Comparison of ENCODE assay signal across 8 mouse cellular contexts in the genomic region with DNA sequence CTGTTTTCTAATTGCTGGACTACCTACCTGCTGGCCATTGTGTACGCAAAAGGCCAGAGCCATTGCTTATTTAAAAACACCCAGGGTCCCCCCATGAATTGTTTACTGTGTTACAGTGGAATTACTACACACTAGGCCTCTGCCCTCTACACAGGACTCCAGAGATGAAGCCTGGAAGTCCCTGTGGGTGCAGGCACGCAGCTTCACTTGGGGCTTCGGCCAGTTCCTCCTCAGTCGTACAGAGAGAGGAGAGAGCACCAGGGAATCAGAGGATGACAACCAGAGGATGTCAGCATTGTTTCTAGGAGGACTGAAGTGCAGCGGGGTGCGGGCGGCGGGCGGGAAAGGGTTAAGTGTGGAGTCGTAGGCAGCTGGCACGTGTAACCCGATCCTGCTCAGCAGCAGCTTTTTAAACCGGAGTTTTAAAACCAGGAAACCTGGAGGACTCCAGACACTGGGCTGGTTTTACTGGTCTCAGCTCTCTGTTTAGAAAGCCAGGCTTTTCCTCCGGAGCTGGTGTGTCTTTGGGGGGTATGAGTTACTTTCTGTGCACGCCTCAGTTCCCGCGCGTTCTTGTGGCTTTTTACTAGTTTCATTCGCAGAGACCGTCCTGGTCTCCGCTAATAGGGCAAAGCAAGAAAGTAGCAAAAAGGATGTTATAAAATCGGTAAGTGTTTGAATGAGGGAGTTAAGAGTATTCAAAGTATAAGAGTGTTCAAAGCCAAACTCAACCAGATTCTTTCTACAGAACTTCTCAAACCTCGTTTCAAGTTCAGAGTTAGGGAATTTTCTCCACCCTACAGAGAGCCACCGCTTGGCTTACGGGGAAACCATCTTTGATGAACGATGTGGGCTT. TPM values are rescaled to one million over a fixed set of nuclear protein-coding genes. Genes with fewer than 3 reads are reported as not detected.
DNase-seq lines count a peak whose midpoint lies in the region; ATAC-seq lines count a peak whose summit lies in the region.

No protein-coding gene starts in this region.

- H3K9me3 ChIP-seq in forebrain, embryonic 15.5 days: no peaks in the 10 kb centered on the region
- peaks cover 2% of the 10 kb centered on the region; the same call in 1 of the 2 replicates for H3K9me3 ChIP-seq in intestine, embryonic 16.5 days (ENCODE audit: control insufficient read depth, low read length)
- no peaks in the 10 kb centered on the region; the same call in 1 of the 2 replicates for H3K9me3 ChIP-seq in stomach, embryonic 15.5 days

- peak overlapping the region; percentile 43 for H3K4me2 ChIP-seq in forebrain, embryonic 15.5 days (replicated peaks)
- peak overlapping the region; percentile 42 for H3K4me2 ChIP-seq in intestine, embryonic 16.5 days (ENCODE audit: low read depth, low read length)
- H3K4me2 ChIP-seq in stomach, embryonic 15.5 days: peak overlapping the region; percentile 57

- H3K27ac ChIP-seq in forebrain, embryonic 15.5 days (replicated peaks): no peak overlapping the region
- H3K27ac ChIP-seq in intestine, embryonic 16.5 days (ENCODE audit: low read length): peak overlapping the region; percentile 28; the same call in 1 of the 2 replicates
- peak overlapping the region; percentile 78 for H3K27ac ChIP-seq in stomach, embryonic 15.5 days

- H3K27me3 ChIP-seq in forebrain, embryonic 15.5 days: no peaks in the 10 kb centered on the region
- no peaks in the 10 kb centered on the region for H3K27me3 ChIP-seq in intestine, embryonic 16.5 days (replicated peaks; ENCODE audit: control insufficient read depth, insufficient read depth, low read length)
- H3K27me3 ChIP-seq in stomach, embryonic 15.5 days (replicated peaks): no peaks in the 10 kb centered on the region

- peak; percentile 77 for ATAC-seq in forebrain, embryonic 15.5 days (replicated peaks)
- peak; percentile 94 for ATAC-seq in intestine, embryonic 16.5 days
- ATAC-seq in stomach, embryonic 15.5 days (ENCODE audit: insufficient read depth, low FRiP score, low read depth): peak; percentile 86

- peak; percentile 60 for DNase-seq in urinary bladder, postnatal 14 days (ENCODE audit: low spot score)
- no peak for DNase-seq in urinary bladder, adult 2 months (ENCODE audit: low spot score)
- DNase-seq in lung, postnatal 10 days: peak; percentile 53
- DNase-seq in layer of hippocampus, adult 9-10 months (ENCODE audit: low spot score): no peak
- DNase-seq in left cerebral cortex, adult 9 months (ENCODE audit: low spot score in 2 of 2): no peak

- WGBS in forebrain, embryonic 15.5 days: 2% methylated on average over 26 of the region's 26 CpGs
- WGBS in intestine, embryonic 16.5 days: 4% methylated on average over 26 of the region's 26 CpGs
- WGBS in stomach, embryonic 15.5 days: 4% methylated on average over 26 of the region's 26 CpGs

- peaks cover 13% of the 10 kb centered on the region for H3K4me1 ChIP-seq in forebrain, embryonic 15.5 days
- H3K4me1 ChIP-seq in intestine, embryonic 16.5 days (ENCODE audit: control insufficient read depth, insufficient read depth, low read length): peaks cover 9% of the 10 kb centered on the region; the same call in 1 of the 2 replicates
- peaks cover 10% of the 10 kb centered on the region for H3K4me1 ChIP-seq in stomach, embryonic 15.5 days

- H3K4me3 ChIP-seq in forebrain, embryonic 15.5 days: peak overlapping the region; percentile 29
- peak overlapping the region; percentile 28 for H3K4me3 ChIP-seq in intestine, embryonic 16.5 days (ENCODE audit: low read length)
- peak overlapping the region; percentile 38 for H3K4me3 ChIP-seq in stomach, embryonic 15.5 days (replicated peaks)

- H3K36me3 ChIP-seq in forebrain, embryonic 15.5 days: no peaks in the 10 kb centered on the region
- H3K36me3 ChIP-seq in intestine, embryonic 16.5 days (ENCODE audit: control insufficient read depth, insufficient read depth, low read length): no peaks in the 10 kb centered on the region
- H3K36me3 ChIP-seq in stomach, embryonic 15.5 days: no peaks in the 10 kb centered on the region

- peak overlapping the region; percentile 14 for H3K9ac ChIP-seq in forebrain, embryonic 15.5 days (replicated peaks)
- H3K9ac ChIP-seq in intestine, embryonic 16.5 days (ENCODE audit: low read depth, low read length): peak overlapping the region; percentile 16
- H3K9ac ChIP-seq in stomach, embryonic 15.5 days: no peak overlapping the region

RNA-seq across cellular contexts. Expression of gene Ltbp1, which starts 11.4 kb away (rescaled TPM):
- 26.4 and 44.6 TPM in 2 replicates for polyA plus RNA-seq in urinary bladder, adult 2 months (2012; rRNA removed)
- polyA plus RNA-seq in forebrain, embryonic 15.5 days (2015; fragmentation: Nextera tagmentation; extraction: Ambion mirVana): 4.0 and 4.6 TPM in 2 replicates
- 12.2 and 13.6 TPM in 2 replicates for polyA plus RNA-seq in intestine, embryonic 16.5 days (2015; fragmentation: Nextera tagmentation; extraction: Ambion mirVana)
- 26.1 and 27.8 TPM in 2 replicates for polyA plus RNA-seq in stomach, embryonic 15.5 days (2015; fragmentation: Nextera tagmentation; extraction: Ambion mirVana)

Comparison
In these comparisons a context has a peak if more than half of its experiments do, and no peak if none do; other contexts are left out.
1. DNase-seq: peak in urinary bladder, postnatal 14 days (single experiment) and lung, postnatal 10 days (single experiment); none in urinary bladder, adult 2 months (single experiment), layer of hippocampus, adult 9-10 months (single experiment) and left cerebral cortex, adult 9 months (0 of 2).
2. Peak in every context shown above with its lines, with median percentiles within 50 percentile points of each other: ATAC-seq, H3K4me2 ChIP-seq and H3K4me3 ChIP-seq.